Mouse (Mus musculus): ENCODE measurements around the gene Nxf3. TPM values are rescaled to one million over a fixed set of nuclear protein-coding genes. Genes with fewer than 3 reads are reported as not detected.

The Nxf3 gene
- not detected in 2 replicates for polyA plus RNA-seq (2012)

DNA sequence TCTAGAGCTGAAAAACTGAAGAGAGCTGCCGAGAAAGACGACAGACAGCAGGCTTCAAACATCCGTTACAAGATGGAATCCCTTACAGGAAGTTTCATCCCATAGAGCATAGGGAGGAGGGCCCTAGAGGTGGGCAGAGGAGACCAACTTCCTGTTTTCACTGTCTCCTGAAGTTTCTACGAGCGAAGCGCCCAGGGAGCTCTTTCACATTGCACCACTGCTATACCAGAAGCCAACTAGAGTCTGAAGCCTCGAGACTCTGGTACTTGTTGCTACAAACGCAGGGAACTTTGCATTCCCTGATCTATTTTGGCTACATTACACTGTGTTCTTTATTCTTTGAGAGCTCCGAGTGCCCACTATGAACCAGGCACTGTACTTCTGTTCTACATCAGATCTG lies at the start of gene Nxf3:
TSS of gene Nxf3 (minus strand) at position 101 of the 400 bp plus-strand sequence.

GRCm38 (mm10) chrX:136068020-136068419 lies 17.0 kb downstream of the Nxf3 start, which contains the start of gene Bex2:
Gene Bex2, minus strand, starts transcription at chrX:136068236.

DNA sequence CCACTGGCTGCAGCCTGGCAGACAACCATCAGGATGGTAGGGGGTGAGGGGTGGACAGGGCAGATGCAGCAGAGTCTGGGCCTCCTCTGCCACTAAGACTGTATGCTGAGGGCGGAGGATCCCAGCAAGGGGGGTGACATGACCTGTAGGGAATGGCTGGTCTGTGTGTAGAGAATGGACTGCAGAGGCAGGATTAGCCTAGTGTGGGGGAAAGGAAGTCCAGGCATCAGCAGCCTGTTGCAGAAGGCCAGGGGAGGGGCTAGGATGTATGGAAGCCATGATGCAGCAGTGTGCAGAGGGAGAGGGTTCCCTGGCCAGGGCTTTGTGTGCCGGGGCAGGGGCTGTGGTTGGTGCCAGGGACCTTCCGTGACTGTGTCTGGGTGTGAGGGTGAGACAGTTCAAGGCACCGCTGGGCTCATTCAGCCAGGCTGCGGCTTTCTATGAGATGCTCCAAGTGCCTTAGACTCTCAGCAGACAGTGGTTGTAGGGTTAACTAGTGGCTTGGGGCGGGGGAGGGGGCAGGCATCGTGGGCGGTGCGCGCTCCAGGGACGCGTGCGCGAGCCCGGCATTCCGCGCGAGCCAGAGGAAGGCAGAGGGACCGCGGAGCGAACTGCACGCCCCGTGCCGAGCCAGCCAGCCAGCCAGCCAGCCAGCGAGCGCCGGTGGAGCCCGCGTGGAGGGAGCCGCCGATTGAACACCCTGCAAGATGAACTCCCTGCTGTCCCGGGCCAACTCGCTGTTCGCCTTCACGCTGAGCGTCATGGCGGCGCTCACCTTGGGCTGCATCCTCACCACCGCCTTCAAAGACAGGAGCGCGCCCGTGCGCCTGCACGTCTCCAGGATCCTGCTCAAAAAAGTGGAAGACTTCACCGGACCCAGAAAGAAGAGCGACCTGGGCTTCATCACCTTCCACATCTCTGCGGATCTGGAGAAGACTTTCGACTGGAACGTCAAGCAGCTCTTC lies 52.0 kb downstream of the Nxf3 start, which contains the start of gene Arxes1:
TSS of gene Arxes1 (plus strand) at position 569 of the 965 bp plus-strand sequence.

Other genes with a start within 250 kb of the Nxf3 start
- gene Gprasp2, start 246.2 kb downstream of the Nxf3 start, polyA plus RNA-seq (2012) = 1.3 TPM in 2 replicates
- 1.7 and 1.9 TPM in 2 replicates for gene Arxes2, start 91.4 kb downstream of the Nxf3 start, polyA plus RNA-seq (2012)
- 0.09 TPM in 1 of 2 replicates, not detected in the other for gene Arxes1, start 51.9 kb downstream of the Nxf3 start, polyA plus RNA-seq (2012)
- 0.61 and 2.0 TPM in 2 replicates for gene Bex2, start 17.0 kb downstream of the Nxf3 start, polyA plus RNA-seq (2012)
- gene Bex4, start 53.7 kb upstream of the Nxf3 start, polyA plus RNA-seq (2012) = 8.9 and 12.6 TPM in 2 replicates
- gene Tceal8, start 87.1 kb upstream of the Nxf3 start, polyA plus RNA-seq (2012) = 11.7 and 16.5 TPM in 2 replicates
- 0.37 and 1.2 TPM in 2 replicates for gene Tceal5, start 118.6 kb upstream of the Nxf3 start, polyA plus RNA-seq (2012)
- not detected in 2 replicates for gene Tceal7, start 129.5 kb upstream of the Nxf3 start, polyA plus RNA-seq (2012)
- 7.7 and 18.8 TPM in 2 replicates for gene Bex1, start 130.3 kb upstream of the Nxf3 start, polyA plus RNA-seq (2012)
- gene Tceal9, start 159.8 kb upstream of the Nxf3 start, polyA plus RNA-seq (2012) = 65.1 and 96.0 TPM in 2 replicates
- 256 and 361 TPM in 2 replicates for gene Bex3, start 185.0 kb upstream of the Nxf3 start, polyA plus RNA-seq (2012)